Mouse (Mus musculus) right cerebral cortex, postnatal 25 days (tissue): ENCODE data around the gene Nos1ap.

Experiments
- DNase-seq: peaks from one replicate; pipeline ENCODE4 v3.0.0; 2022

Nos1ap gene

GRCm38 (mm10) chr1:170586715-170587114 is 2.9 kb downstream of the Nos1ap start:
- DNase-seq, result peak; percentile 30

- no peak for DNase-seq
Measured at GRCm38 (mm10) chr1:170583925-170584324, 5.7 kb downstream of the Nos1ap start.

- no peak for DNase-seq
Measured at GRCm38 (mm10) chr1:170582341-170582740, 7.3 kb downstream of the Nos1ap start.

GRCm38 (mm10) chr1:170580485-170581110 is 9.1 kb downstream of the Nos1ap start:
- DNase-seq, result no peak

GRCm38 (mm10) chr1:170579476-170579875 is 10.2 kb downstream of the Nos1ap start:
- no peak for DNase-seq

- no peak for DNase-seq
Measured at GRCm38 (mm10) chr1:170579063-170579462, 10.6 kb downstream of the Nos1ap start.

GRCm38 (mm10) chr1:170576728-170577065 is 13.0 kb downstream of the Nos1ap start:
- no peak for DNase-seq

- DNase-seq, result no peak
Measured at GRCm38 (mm10) chr1:170576012-170576727, 13.5 kb downstream of the Nos1ap start.

GRCm38 (mm10) chr1:170573117-170573516 is 16.5 kb downstream of the Nos1ap start:
- DNase-seq, result no peak

- DNase-seq, result no peak
Measured at GRCm38 (mm10) chr1:170566969-170567368, 22.7 kb downstream of the Nos1ap start.

- DNase-seq, result no peak
Measured at GRCm38 (mm10) chr1:170566538-170566937, 23.1 kb downstream of the Nos1ap start.

GRCm38 (mm10) chr1:170564926-170565325 is 24.7 kb downstream of the Nos1ap start:
- DNase-seq, result no peak

GRCm38 (mm10) chr1:170562431-170562830 is 27.2 kb downstream of the Nos1ap start:
- DNase-seq, result no peak

GRCm38 (mm10) chr1:170560768-170561167 is 28.9 kb downstream of the Nos1ap start:
- DNase-seq, result no peak

- no peak for DNase-seq
Measured at GRCm38 (mm10) chr1:170557962-170558361, 31.7 kb downstream of the Nos1ap start.

GRCm38 (mm10) chr1:170556696-170557095 is 33.0 kb downstream of the Nos1ap start:
- no peak for DNase-seq

GRCm38 (mm10) chr1:170554939-170555293 is 34.7 kb downstream of the Nos1ap start:
- DNase-seq, result peak; percentile 82

- DNase-seq, result no peak
Measured at GRCm38 (mm10) chr1:170554235-170554938, 35.3 kb downstream of the Nos1ap start.

GRCm38 (mm10) chr1:170550649-170551440 is 38.8 kb downstream of the Nos1ap start:
- no peak for DNase-seq

GRCm38 (mm10) chr1:170549059-170549458 is 40.6 kb downstream of the Nos1ap start:
- DNase-seq, result peak; percentile 29

- peak; percentile 31 for DNase-seq
Measured at GRCm38 (mm10) chr1:170548192-170548795, 41.4 kb downstream of the Nos1ap start.

- no peak for DNase-seq
Measured at GRCm38 (mm10) chr1:170546297-170546696, 43.4 kb downstream of the Nos1ap start.

GRCm38 (mm10) chr1:170545286-170545685 is 44.4 kb downstream of the Nos1ap start:
- DNase-seq, result no peak
